Mouse (Mus musculus): Measurements from ENCODE around the gene Dpp10. TPM values are rescaled to one million over a fixed set of nuclear protein-coding genes. Genes with fewer than 3 reads are reported as not detected.

Gene Dpp10
- polyA plus RNA-seq, 1 experiment = 0.20 TPM

DNA sequence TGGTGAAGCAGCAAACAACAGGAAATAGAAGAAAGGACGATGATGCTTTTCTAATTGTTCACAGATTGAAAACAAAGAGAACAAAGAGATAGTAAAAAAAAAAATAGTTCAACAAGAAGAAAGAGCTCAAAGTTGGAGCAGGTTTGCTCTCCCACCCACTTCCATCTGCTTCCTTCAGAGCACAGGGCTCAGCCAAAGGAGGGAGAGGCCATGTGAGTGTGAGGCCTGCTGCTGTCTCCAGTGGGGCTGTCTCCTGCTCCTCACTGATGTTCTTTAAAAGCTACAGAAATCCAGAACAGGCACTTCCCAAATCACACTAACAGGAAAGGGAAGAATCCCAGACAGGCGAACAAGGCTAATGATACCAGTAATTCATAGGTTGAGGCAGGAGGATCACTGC, 694.1 kb downstream of the Dpp10 start:
- no peak for DNase-seq (ENCODE audit: low read depth, low spot score)
- 65% methylated on average over 2 of the region's 2 CpGs for WGBS

DNA sequence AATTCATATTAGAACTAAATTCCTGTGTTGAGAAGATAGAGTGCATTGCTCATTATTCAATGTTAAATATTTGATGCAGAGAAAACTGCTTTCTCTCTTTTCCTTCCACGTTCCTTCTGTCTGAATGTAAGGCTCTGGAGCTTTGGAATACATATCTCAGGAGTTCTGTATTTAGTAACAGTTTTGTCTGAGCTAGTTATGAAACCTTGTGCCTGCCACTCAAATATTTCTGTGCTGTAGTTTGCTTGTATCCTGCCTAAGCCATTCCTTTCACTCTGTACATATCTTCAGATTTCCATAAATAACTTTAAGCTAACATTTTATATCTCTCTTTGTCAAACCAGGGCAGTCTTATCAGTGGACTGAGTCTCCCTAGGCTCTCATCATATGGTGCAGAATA, 707.5 kb downstream of the Dpp10 start:
- 54% methylated on average over 1 of the region's 1 CpGs for WGBS
- DNase-seq (ENCODE audit: low read depth, low spot score) = no peak

DNA sequence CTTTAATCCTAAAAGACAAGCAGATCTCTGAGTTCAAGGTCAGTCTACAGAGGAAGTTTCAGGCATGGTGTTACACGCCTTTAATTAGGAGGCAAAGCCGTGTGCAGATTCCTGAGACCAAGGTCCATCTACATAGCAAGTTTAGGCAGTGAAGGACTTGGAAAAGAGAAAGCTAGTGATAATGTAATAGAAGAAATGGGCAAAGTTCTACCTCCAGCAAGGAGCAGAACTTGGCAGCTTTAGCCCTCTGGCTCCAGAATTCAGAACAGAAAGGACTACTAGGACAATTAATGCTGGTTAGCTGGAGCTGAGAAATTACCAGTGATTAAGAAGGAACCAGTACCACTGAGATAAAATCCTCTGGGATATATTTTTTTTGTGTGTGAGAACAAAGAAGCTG, 728.5 kb downstream of the Dpp10 start:
- 61% methylated on average over 2 of the region's 2 CpGs for WGBS
- no peak for DNase-seq (ENCODE audit: low read depth, low spot score)

All from large intestine, adult 2 months (tissue).